Mouse (Mus musculus): ENCODE results near the gene Lrp1.

Lrp1 gene

GRCm38 (mm10) chr10:127520714-127521357, 100.1 kb downstream of the Lrp1 start:
- no peak for DNase-seq (ENCODE audit: low spot score)

- no peak for DNase-seq (ENCODE audit: low spot score)
These were observed 100.8 kb downstream of the Lrp1 start for GRCm38 (mm10) chr10:127519903-127520713.

- DNase-seq (ENCODE audit: low spot score), result no peak
These were observed 101.8 kb downstream of the Lrp1 start for GRCm38 (mm10) chr10:127519041-127519701.

- no peak for DNase-seq (ENCODE audit: low spot score)
These were observed 103.0 kb downstream of the Lrp1 start for GRCm38 (mm10) chr10:127517941-127518340.

GRCm38 (mm10) chr10:127516576-127517260, 104.2 kb downstream of the Lrp1 start:
- peak; percentile 74 for DNase-seq (ENCODE audit: low spot score)

GRCm38 (mm10) chr10:127515983-127516459, 104.9 kb downstream of the Lrp1 start:
- no peak for DNase-seq (ENCODE audit: low spot score)

- DNase-seq (ENCODE audit: low spot score), result peak; percentile 73
These were observed 105.5 kb downstream of the Lrp1 start for GRCm38 (mm10) chr10:127515271-127515982.

GRCm38 (mm10) chr10:127514764-127515163, 106.2 kb downstream of the Lrp1 start, which contains the start of gene Ndufa4l2:
TSS of gene Ndufa4l2 (plus strand) at chr10:127514967.
- no peak for DNase-seq (ENCODE audit: low spot score)

- DNase-seq (ENCODE audit: low spot score), result no peak
These were observed 106.7 kb downstream of the Lrp1 start for GRCm38 (mm10) chr10:127514111-127514698.

GRCm38 (mm10) chr10:127513501-127514091, 107.4 kb downstream of the Lrp1 start:
- DNase-seq (ENCODE audit: low spot score), result no peak

- peak; percentile 95 for DNase-seq (ENCODE audit: low spot score)
These were observed 108.1 kb downstream of the Lrp1 start for GRCm38 (mm10) chr10:127512813-127513212.

GRCm38 (mm10) chr10:127512307-127512666, 108.7 kb downstream of the Lrp1 start:
- DNase-seq (ENCODE audit: low spot score), result no peak

- DNase-seq (ENCODE audit: low spot score), result peak; percentile 65
These were observed 109.2 kb downstream of the Lrp1 start for GRCm38 (mm10) chr10:127511634-127512306.

GRCm38 (mm10) chr10:127510895-127511617, 109.9 kb downstream of the Lrp1 start:
- DNase-seq (ENCODE audit: low spot score), result peak; percentile 28

GRCm38 (mm10) chr10:127509837-127510701, 110.9 kb downstream of the Lrp1 start:
- peak; percentile 72 for DNase-seq (ENCODE audit: low spot score)

GRCm38 (mm10) chr10:127509051-127509836, 111.7 kb downstream of the Lrp1 start:
- DNase-seq (ENCODE audit: low spot score), result peak; percentile 95

- DNase-seq (ENCODE audit: low spot score), result peak; percentile 87
These were observed 112.7 kb downstream of the Lrp1 start for GRCm38 (mm10) chr10:127508239-127508638.
